Mouse (Mus musculus): ENCODE measurements around the gene Klf16.

Klf16 gene

DNA sequence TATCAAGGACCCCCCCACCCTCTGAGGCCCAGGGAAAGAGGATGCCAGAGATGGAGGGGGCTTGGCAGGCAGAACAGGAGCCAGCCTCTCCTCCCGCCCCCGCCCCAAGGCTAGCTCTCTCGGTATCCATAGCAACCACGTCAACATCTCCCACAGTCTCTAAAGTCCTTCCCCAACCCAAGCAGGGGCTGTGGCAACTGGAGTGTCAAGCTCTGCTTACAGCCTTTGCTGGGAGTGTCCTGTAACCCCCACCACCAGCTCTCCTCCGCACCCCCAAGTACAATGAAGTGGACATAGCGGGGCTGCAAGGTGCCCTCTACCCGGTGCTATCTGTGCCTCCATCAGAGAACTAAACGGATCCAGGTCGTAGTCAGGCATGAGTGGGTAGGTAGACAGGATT is 3.2 kb downstream of the Klf16 start:
- peak; percentile 76 for DNase-seq

DNA sequence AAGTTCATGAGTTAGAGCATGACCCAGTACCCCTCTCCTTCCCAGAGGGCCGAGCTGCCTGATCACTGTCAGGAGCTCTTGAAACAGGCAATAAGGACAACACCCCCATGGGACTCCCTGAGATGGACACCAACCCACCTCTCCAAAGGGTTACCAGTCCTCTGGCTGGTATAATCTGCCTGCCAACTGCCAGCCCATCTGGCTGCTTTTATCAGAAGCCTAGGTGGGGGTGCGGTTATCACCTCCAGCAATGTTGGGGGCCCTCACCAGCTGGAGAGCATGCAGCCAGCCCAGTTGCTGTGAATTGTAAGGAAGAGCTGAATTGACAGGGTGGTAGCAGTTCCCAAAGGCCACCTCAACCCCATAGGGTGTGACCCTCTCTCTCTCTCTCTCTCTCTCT is 4.6 kb downstream of the Klf16 start:
- no peak for DNase-seq

DNA sequence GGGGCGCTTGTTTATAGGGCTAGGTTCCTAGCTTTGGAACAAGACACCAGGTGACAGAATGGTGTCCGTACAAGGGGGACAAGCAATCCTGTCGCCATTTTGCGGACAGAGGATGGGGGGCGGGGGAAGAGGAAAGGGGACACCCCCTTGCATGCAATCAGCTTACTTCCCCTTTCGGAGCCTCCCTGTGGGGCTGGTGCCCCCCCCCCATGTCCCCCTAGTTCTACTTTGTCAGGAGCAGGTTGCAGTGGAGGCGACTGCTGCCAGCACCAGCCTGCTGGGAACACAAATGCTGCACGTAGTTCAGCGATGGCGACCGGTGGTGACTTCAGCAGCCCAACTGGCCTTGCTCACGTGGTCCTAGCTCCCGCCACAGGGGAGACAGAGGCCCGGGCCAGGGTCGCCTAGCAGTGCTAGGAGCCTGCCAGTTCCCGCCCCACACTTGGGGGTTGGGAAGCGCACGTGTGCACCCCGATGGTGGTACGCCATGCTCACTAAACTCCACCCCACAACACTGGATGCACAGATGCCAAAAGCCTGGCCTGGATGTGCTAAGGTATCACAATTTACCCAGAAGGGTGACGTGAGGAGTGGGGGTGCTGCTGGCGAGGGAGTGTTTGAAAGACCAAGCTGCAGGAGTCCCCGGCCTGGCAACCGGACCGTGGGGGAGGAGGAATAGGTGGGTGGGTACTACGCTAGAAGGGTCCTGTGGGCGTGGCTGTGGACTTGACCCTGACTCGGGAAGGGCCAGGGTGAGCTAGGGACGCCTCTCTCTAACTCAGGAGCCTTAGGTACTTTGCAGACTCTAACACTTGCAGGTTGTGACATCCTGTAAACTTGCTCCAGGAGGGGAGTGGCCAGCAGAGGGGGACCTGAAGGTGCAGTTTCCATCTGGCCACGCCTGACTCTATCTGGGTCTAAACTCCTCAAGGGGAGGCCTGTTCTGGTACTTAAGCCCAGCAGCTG is 6.0 kb downstream of the Klf16 start:
- DNase-seq = no peak

DNA sequence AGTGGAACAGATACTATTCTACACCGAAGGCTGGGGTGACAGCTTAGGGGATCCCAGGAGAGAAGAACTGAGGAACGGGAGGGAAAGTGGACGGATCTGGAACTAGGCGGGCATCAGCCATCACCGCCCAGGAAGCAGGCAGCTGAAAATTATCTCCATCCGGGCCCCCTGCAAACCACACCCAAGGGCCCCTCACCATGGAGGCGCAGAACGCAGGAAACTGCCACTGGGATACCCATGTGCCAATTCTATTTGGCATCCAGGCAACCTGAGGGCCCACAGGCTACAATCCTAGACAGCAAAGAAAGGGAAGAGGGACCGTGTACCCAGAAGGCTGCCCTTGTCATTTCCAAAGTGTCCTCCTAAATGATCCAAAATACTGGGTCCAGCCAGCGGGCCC is 6.7 kb downstream of the Klf16 start:
- DNase-seq = no peak

DNA sequence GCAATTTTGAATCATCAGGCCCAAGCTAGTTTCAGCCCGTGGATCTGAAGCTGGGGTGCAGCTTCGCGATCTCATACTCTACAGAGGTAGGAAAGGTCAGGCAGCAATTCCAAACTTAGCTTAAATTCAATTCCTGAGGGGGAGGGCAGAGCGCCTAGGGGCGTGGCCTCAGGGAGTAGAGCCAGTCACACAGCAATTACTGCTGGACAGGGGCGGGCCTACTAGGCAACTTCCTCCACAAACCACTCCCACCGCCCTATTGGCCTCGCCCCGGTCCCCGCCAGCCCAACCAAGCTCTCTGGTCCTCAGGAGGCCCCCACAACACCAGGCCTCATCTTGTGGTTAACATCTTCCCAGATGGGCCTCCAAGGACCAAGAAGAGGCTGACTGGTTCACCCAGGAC is 7.5 kb downstream of the Klf16 start:
- no peak for DNase-seq

DNA sequence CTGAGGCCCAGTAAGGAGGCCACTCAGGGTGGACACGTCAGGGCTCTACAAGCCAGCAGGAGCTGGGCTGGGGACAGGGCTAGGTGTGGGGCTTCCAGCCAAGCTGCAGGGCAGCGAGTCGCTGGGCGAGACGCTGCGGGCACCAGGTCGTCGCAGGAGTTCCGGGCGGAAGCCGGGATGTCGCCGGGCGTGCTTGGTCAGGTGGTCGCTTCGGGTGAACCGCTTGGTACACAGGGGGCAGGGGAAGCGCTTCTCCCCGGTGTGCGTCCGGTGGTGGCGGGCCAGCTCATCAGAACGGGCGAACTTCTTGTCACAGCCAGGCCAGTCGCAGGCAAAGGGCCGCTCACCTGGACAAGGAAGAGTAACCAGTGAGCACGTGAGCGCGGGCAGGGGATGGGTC is 8.2 kb downstream of the Klf16 start:
- no peak for DNase-seq

DNA sequence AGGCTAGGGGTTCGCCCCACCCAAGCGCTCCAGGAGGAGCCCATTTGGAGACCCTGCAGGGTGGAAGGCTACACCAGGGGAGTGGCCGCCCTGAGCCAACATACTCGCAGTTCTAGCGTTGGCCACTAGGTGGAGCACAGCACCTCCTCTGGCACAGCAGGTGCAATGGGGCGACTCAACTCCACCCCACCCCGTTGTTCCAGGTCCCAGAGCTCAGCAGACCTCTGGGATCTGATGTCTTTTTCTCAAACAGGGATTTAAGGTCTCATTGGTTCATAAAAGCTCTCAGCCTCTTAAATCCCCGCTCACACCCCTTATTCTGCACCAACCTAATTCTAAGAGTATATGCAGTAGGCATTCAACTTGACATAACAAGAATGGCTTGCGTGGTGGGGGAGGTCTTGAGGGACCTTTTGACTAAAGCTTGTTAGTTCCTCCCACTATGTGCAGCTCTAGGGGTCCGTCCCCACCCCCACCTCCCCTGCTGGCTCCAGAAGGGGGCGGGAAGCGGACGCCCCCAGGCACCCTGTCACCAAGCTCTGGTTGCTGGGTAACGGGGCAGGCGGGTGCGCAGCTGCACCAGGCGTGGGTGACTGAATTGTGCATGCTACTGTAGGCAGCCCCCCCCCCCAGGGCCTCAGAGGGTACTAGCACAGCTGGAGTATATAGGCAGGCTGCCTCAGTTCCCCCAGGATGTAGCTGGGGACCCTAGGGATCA is 10.6 kb downstream of the Klf16 start:
- DNase-seq = peak; percentile 89

DNA sequence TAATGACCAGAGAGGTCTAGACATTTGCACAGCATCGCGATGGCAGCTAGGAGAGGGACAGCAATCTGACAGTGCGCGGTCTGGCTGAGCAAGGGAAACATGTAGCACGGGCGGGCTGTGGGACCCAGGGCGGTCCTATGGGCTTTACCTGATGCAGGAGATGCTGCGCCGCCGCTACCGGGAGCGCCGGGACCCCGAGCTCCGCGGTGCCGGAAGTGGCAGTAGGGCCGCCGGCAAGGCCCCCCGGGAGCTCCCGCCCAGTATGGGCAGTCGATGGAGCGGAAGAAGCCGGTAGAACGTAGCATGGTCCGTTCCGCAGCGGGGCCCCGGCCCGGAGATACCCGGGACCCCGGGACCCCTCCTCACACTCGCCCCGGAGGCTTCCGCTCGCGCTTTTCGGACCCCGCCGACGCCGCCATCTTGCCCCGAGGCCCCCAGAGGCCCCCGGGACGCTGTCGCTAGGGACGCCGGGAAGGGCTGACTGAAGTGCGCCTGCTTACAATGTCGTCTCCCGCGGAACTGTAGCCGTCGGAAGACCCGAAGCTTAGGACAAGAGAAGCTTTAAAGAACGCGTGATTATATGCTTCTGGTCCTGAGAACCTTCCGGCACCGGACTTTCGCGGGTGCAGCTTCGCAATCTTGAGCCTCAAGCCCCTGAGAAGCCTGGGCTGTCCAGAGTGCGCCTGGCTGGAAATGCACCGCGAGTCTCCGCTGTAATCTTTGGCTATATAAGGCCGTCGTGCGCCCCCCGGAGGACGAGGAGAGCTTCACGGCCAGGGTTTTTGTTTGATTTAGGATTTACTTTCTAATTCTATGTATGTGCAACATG is 15.8 kb downstream of the Klf16 start, which contains the start of gene Rexo1:
Rexo1 (minus strand) TSS at position 445 of the 829 bp plus-strand sequence.
- peak; percentile 94 for DNase-seq

DNA sequence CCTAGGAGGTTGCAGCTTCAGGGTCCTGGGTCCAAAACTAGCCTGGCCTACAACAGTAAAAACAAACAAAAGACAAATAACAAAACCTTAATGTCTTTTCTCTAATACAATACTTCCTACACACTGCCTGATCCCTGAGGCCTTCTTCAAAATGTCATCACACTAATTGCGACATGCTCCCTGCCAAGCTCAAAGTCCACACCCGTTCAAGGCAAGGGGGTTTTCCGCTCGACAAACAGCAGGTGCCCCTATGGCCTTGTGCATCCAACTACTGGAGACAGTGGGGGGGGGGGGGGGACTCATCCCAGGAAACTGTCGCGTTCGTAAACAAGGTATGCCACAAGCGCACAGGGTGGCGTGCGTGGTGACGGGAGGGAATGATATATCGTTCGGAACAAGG is 16.5 kb downstream of the Klf16 start:
- no peak for DNase-seq

DNA sequence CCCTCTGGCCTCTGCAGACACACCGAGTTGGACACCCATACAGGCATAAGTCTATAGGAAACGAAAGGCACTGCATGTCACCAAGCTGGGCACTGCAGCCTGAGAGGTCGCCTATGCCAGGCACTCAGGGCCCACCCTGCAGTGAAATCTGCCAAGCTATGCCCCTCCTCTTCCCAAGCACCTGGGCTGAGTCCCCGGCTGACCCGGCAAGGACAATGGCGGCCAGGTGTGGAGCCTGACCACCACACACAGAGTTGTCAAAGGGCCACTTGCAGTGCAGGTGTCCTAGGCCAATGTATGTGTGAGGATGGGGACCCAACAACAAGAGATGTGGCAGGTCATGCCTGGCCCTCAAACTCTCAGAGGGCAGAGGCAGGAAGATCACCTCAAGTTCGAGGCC is 17.7 kb downstream of the Klf16 start:
- no peak for DNase-seq

DNA sequence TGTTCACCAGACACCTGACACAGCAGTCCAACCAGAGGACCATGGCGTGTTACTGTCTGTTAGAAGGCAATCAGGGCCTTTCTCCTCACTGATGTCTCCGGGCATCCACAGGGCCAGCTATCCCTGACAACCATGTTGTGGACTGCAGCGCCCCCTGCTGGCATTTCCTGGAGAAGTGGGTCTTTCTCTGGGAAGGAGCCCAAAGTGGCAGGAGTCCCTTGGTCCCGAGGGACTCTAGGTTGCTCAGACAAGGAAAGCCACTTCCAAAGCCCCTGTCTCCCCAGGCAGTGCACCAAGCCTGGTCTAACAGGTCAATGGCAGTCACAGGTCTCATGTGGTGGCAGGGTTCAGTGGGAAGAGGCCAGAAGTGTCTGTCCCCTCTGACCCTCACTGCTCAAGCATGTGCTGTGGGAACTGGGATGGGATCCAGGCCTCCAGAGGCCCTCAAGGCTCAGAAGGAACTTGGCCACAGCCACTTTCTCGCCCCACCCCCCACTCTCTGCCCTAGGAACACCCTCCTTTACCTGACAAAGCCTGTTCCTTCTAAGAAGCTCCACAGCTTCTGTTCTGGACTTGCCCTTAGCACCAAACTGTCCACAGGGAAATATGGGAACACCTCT is 19.7 kb downstream of the Klf16 start:
- DNase-seq = peak; percentile 53

DNA sequence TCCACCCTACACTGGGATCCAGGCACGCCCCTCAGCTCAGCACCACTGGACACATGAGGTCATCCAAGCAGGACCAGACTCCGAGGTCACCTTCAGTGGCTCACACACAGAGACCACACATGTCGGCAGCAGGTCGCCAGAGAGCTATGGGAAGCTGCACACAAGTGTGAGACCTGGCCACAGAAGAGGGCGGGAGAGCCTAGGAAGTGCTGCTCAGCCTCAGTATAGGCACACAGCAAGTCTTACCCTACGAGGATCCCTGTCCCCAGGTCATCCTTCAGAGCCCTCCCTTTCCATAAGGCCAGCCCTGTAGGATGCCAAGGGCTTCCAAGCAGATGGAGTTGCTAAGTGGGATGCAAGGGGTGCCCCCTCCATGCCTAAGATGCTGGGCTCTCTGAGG is 23.1 kb downstream of the Klf16 start:
- no peak for DNase-seq

DNA sequence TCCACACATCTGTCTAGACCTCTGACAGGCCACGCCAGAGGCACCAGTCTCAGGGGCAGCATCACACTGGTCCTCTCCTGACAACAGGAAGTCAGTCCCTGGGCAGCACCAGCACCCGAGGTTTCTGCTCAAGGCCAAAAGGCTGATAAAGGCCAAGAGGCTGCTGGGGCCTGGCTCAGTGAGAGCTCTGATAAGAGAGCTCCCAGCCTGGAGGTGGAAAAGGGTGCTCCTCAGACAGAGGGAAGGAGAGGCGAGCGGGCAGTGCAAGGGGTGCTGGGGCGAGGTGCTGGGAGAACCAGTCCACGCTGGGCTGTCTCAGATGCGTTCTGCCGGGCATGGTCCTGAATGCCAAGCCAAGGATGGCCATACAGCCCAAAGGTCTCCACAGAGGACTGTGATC is 23.5 kb downstream of the Klf16 start:
- DNase-seq = no peak

DNA sequence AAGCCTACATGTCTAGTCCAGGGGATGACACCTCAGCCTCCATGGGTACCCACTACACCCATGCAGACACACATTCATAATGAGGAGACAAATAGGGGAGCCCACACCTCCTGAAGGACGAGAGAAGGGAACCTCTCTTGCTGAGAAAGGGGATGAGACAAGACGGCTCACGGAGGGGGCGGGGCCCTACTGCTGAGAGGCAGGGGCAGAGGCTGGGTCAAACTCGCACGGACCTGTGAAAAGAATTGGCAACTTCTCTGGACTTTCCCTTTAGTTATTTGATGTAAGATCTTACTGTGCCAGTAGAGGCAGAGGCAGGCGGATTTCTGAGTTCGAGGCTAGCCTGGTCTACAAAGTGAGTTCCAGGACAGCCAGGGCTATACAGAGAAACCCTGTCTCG is 24.8 kb downstream of the Klf16 start:
- DNase-seq = no peak

DNA sequence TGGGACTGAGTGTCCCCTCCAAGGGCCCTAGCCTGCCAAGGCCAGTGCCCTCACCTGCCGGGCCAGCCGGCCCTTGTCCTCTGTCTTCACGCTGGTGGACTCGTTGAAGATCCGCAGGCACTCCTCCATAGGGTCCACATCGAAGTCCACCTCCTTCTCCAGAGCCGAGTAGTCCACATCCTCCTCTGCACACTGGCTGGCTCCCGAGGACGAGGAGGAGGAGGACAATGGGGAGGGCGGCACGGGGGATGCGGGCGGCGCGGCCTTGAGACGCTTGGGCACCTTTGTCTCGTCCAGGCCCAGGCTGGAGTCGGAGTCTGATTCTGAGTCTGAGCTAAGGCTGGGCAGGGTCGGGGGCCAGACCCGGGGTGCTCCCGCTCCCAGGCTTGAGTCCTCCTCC is 27.8 kb downstream of the Klf16 start:
- DNase-seq = no peak

DNA sequence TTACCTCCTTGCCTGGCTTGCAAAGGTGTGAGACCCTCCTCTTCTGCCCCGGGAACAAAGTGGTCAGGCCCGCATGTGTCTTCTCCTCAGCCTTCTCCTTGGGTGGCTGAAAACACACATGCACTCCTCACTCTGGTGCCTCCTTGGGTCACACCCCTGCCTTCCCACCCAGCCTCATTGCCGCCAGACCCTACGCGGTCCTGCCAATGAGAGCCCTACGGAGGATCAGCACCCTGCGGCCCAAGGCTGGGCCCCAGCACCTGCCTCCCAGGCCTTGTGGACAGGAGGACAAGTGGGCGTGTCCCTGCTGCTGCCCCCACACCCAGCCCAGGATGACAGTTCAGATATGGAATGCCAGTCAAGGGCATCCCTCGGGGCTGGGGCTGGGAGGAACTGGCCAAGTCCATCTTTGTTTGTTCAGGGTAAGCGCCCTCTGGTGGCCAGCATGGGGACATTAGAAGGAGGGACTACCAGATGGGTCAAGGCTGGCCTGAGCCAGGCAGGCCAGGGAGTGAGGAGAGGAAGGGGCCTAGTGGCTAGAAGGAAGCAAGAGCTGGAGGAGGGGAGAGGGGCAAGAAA is 28.6 kb downstream of the Klf16 start:
- DNase-seq = no peak

DNA sequence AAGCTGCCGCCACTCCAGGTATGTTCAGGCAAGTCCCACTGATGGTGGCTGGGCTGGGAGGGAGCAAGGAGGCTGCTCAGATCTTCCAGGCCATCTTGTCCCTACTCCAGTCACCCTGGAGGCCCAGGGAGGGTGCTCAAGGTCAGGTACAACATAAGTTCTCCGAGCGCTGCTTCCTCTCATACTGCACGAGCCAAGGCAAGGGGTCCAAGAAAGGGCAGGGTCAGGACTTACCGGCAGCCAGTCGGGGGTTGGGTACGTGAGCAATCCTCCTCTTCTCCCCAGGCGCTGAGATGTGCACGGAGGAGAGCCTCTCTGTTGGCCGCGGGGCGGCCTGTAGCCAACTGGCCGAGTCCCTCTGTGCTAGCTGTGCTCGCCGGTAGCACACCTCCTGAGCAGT is 29.6 kb downstream of the Klf16 start:
- DNase-seq = no peak

DNA sequence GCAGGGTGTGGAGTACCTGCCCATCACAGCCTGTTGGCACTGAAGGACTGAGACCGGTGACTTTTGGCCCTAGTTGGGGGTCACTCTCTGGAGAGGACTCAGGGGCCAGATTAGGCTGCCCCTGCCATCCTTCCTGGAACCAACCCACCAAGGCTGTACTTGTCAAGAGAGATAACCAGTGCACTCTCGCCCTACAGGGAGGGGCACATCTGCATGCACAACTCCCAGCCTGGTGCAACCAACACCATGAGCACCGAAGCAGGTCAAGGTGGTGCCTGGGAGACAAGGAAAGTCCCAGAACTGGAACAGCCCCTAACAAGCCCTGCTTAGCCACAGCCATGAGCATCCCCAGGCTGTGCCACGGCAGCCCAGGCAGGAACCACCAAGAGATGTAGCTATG is 30.2 kb downstream of the Klf16 start:
- no peak for DNase-seq

DNA sequence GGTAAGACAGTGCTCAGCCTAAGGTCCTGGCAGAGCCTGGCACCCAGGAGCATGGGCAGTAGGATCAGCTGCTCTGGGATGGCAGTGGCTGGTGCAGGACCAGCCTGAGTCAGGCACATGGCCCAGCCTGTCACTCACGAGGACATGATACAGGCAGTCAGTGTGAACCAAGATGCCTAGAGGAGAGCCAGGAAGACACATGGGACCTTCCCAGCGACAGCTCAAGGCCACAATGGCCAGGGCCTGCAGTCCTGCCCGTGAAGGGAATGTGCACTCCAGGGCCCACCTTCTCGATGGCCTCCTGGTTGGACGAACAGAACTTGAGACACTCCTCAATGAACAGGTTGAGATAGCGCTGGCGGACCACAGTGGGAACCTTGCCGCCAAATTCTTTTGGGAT is 31.5 kb downstream of the Klf16 start:
- DNase-seq = no peak

DNA sequence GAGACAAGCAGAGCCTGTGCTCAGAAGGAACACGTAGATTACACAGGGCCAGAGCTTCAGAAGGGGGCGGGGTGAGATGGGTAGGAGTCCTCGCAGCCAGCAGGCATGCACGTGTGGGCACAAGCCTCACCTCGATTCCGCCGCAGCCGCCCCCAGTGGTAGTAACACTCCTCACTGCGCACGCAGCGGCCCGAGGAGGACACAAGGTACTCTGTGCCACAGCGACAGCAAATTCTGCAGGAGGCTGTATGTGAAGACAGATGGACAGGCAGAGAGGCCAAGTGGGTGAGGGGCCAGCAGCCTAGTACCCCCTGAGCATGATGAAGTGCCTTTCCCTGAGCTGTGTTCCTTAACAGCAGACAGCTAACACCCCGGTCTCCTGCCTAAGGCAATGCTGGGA is 33.2 kb downstream of the Klf16 start:
- peak; percentile 43 for DNase-seq

DNA sequence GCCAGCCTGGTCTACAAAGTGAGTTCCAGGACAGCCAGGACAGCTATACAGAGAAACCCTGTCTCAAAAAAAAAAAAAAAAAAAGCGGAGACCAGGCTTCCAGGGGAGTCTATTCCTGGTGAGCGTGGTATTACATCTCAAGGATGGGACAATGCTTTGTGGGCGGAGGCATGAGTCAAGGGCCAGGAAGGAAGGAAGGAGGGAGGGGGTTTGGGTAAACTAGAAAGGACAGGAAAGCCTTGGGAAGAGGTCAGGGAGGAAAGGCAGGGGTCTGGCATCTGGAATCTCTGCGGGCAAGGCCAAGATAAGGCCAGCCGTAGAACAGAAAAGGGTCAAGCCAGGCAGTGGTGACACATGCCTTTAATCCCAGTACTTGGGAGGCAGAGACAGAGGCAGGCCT is 37.6 kb downstream of the Klf16 start:
- no peak for DNase-seq

DNA sequence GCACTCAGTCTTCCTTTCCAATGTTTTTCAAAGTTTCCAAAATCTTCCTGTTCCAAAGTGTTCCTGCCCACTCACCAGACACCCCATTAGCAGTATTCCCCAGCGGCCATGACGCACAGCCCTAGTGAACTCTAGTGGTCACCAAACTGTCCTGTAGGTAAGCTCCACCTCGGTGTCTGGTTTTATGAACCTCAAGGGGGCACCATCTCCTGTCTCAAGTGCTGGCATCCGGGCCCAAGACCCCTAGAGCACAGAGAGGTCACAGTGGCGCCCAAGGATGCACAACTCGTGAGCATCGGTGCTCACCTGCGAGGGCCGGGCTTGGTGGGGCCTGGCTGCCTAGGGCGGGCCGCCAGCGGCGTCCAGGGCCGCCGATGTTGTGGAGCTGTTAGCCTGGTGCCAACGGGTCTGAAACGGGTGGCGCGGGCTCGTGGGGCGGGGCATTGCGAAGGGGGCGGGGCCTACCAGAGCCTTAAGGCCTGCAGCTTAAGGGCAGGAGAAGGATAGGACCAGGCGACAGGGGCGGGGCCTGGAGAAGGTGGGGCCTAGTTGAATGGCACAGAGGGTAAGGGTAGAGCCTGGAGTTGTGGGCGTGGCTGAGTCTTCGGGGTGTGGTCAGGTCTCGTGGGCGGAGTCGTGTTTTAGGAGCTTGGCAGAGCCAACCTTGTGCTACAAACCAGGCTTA is 38.3 kb downstream of the Klf16 start, which contains the start of gene Atp8b3:
Atp8b3 (minus strand) TSS at position 415 of the 685 bp plus-strand sequence.
- peak; percentile 22 for DNase-seq

All from right cerebral cortex, adult 18-20 months (tissue).